Mouse (Mus musculus) thymus, postnatal 0 days (tissue): ENCODE measurements at regions not wholly inside any gene's neighbourhood (a gene's known extent, or its start where the extent isn't known, plus 50 kb on each side); places are given as distances from the start of the nearest gene placed in this dataset.

ENCODE experiments used
- DNase-seq: peaks from one replicate; pipeline ENCODE4 v3.0.0-alpha.2; 2015; ENCODE audit warnings: low spot score

- no peak for DNase-seq
Observed at GRCm38 (mm10) chr1:151263372-151263771, 53.4 kb downstream of the Gm47996 start.

GRCm38 (mm10) chr1:151263830-151264229, 53.9 kb downstream of the Gm47996 start:
- no peak for DNase-seq

- DNase-seq: no peak
Observed at GRCm38 (mm10) chr1:151264789-151265188, 54.9 kb downstream of the Gm47996 start.

DNA sequence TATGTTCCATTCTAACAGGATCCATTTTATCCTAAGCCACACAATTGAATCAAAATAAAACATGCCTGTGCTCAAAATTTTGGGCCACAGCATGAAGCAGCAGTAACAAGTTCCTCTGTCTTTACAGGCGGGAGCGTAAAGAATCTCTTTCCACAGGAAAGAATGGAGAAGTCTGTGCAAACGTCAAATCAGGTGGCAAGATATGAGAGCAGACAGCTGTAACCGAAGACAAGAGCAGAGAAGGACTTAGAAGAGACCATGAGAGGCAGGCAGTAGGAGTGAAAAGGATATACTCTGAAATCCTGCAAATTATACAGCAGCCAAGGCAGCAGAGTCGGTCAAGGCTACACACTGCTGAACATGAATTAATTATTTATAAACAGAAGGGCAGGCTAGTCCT, 55.7 kb downstream of the Gm47996 start:
- no peak for DNase-seq

DNA sequence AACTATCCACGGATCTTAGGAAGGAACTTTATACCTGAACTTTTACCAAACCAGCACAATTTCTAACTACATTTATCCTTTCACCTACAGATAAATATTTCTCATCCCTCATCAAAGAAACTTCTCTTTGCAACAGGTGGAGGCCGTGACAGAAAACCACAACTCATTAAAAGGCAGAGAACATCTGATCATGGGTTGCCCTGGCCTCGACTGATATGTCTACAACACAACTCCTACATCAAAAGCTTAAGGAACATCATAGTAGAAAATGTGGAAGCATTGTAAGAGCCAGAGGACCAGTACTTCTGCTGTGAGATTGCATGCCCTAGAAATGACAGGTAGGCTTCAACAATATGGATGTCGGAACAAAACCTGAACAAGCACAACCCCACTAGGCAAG, 56.8 kb downstream of the Gm47996 start:
- no peak for DNase-seq

GRCm38 (mm10) chr1:151270691-151271090, 60.8 kb downstream of the Gm47996 start:
- peak; percentile 19 for DNase-seq

DNA sequence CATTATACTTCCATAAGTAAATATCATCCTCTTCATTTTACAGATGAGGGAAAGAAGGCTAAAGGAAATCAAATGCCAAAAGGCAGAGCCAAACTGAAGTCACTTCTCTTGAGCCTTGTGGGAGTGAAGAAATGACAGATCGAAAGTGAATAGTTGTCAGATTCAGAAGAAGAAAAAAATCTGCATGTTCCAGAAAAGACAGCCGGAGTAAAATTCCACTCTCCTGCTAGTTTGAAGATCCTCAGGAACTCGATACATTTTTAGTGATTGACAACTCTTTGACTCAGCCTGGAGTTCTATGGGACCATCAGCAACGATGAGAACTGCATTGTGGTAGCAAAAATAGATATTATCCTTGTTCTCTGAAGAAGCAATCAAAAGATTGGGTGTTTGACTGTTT, 64.4 kb downstream of the Gm47996 start:
- DNase-seq: no peak

GRCm38 (mm10) chr1:151275581-151275980, 65.7 kb downstream of the Gm47996 start:
- no peak for DNase-seq

DNA sequence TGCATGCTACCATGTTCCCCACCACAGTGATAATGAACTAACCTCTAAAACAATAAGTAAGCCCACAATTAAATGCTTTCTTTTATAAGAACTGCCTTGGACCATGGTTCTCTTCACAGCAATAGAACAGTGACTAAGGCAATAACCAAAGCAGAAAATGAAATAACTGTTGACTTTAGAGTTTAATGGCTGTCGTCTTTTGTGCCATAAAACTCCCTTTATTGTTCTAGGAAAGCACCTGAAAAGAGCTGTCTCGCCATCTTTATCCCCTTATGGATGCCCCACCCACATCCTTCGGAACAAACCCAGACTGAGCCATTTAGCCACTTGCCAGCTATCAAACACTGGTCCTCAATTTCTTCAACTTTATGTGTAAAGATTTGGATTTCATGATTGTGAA, 64.3 kb upstream of the Ivns1abp start:
- no peak for DNase-seq

DNA sequence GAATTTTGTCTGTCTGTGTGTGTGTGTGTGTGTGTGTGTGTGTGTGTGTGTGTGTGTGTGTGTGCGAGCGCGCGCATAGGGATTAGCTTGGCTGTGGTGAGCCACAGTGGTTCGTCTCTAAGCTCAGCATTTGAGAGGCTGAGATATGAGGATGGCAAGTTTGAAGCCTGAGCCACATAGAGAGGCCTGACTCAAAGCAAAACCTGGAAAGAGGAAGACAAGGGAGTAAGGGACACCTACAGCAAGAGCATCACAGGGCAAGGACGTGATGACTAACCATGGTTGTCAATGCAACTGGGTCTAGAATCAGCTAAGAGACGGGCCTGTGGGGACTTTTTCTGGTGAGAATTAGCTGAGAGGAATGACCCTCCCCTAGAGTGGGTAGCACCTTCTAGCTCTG, 59.2 kb upstream of the Ivns1abp start:
- DNase-seq: no peak

DNA sequence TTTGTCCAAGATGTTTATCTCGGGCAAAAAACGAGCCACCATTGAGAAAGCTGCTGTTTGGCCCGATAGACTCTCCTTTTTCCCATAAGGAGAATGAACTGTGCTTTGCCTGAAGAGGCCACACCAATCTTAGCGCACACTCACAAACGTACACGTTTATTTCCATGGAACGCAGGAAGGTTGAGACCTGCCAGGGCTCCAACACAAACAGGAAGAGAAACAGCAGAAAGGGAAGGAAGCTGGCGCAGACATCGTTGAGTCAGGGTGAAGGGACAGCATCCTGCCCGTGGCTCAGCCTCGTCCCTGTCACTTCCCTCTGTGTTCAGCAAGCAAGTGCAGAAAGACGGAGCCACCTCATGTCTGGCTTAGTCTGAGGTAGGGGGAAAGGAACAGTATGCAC, 56.8 kb upstream of the Ivns1abp start:
- peak; percentile 69 for DNase-seq

DNA sequence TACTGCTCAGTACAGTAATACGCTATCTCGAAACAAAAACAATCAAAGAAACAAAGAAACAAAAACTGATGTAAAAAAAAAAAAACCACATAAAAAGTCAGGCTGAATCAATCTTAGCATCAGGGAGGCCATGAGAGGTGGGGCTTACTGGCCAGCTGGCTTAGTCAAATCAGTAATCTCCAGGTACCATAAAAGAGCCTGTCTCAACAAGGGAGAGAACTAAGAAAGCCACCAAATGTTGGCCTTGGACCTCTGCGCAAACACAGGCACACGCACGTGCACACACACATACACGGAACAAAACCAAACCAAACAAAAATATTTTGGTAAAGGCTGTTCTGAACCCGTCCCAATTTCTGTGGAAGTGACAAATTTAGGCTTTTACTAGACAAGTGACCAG, 55.2 kb upstream of the Ivns1abp start:
- DNase-seq: no peak

GRCm38 (mm10) chr1:151289493-151290258, 54.6 kb upstream of the Ivns1abp start:
- no peak for DNase-seq

DNA sequence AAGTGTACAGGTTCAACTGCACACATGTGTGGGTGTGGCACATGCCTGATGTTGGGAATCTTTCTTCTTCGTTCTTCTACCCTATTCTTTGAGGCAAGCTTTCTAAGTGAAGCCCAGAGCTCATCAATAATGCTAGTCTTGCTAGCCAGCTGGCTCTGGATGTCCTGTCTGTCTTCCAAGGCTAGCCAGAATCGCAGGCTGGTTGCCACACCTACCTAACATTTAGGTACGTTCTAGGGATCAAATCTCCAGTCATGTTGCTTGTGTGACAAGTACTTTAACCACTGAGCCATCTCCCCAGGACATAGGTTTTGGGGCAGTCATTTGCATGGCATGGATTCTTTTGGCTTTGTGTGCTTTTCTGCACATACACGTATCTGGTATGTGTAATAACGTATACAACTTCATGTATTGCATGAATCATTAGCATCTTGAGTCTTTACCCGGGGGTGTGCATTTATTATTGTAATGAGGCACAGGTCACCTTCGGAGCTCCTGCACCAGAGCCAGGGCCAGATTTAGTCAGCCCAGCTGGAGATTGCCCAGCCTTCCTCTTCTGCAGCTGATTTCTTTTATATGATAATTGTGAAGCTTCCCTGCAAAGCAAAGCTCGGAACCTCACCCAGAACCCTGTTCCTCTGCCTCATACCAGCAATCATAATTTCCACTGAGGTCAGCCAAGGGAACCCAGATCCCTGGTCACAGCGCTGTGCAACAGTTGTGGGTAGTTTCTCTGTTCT, 50.8 kb upstream of the Ivns1abp start:
- DNase-seq: no peak
